Mouse (Mus musculus) c-Kit-negative CD71-positive TER-119-positive erythroid progenitor cells, embryonic 14.5 days (primary cell): ENCODE measurements around the gene Gm21317.
"Not testable (repeated sequence)": the region's sequence is repeated elsewhere in the genome, so short reads cannot be mapped to it uniquely, and the experiment has no call there.

Experiments
- DNase-seq: peaks from one replicate; pipeline ENCODE4 v3.0.0-alpha.2; 2013; ENCODE audit warnings: low read depth, low spot score

Gene Gm21317

GRCm38 (mm10) chrY:82224927-82225326 is at the start of gene Gm21317:
Gm21317 (plus strand) TSS chrY:82225227.
- not testable (repeated sequence) for DNase-seq
